Mouse (Mus musculus) hindbrain, embryonic 11.5 days (tissue): ENCODE results near the gene Rnf128. TPM values are rescaled to one million over a fixed set of nuclear protein-coding genes. Genes with fewer than 3 reads are reported as not detected.

Experiments
- ATAC-seq: fragments of 200-750 bp; cut with Nextera tagmentation; 2 replicates; pipeline ENCODE4 v1.8.0; 2017; ENCODE audit warnings: mild to moderate bottlenecking, moderate TSS enrichment, moderate library complexity; ENCODE audit not compliant: low FRiP score
- DNase-seq: peaks from one replicate; pipeline ENCODE4 v3.0.0-alpha.2; 2015; ENCODE audit warnings: low spot score
- H3K27ac ChIP-seq: fragments of 300-500 bp; sonication (generic); 2 replicates; pipeline ENCODE4 v1.5.1; 2014; ENCODE audit warnings: mild to moderate bottlenecking, low read depth, low read length
- H3K27me3 ChIP-seq: fragments of 300-500 bp; sonication (generic); 2 replicates; pipeline ENCODE4 v1.6.1; 2014; ENCODE audit warnings: mild to moderate bottlenecking, low read length, moderate library complexity, mixed read lengths; ENCODE audit not compliant: control insufficient read depth, insufficient read depth
- H3K36me3 ChIP-seq: fragments of 300-500 bp; sonication (generic); 2 replicates; pipeline ENCODE4 v1.6.1; 2014; ENCODE audit warnings: mild to moderate bottlenecking, low read length, moderate library complexity, mixed read lengths; ENCODE audit not compliant: control insufficient read depth, insufficient read depth
- H3K4me1 ChIP-seq: fragments of 300-500 bp; sonication (generic); replicated peaks from 2 replicates; pipeline ENCODE4 v1.6.1; 2014; ENCODE audit warnings: low read length, mixed read lengths; ENCODE audit not compliant: control insufficient read depth, insufficient read depth
- H3K4me2 ChIP-seq: fragments of 300-500 bp; sonication (generic); replicated peaks from 2 replicates; pipeline ENCODE4 v1.6.1; 2014; ENCODE audit warnings: mild to moderate bottlenecking, low read depth, low read length
- H3K4me3 ChIP-seq: fragments of 300-500 bp; sonication (generic); 2 replicates; pipeline ENCODE4 v1.5.1; 2014; ENCODE audit warnings: low read depth, low read length
- H3K9ac ChIP-seq: fragments of 300-500 bp; sonication (generic); 2 replicates; pipeline ENCODE4 v1.6.1; 2014; ENCODE audit warnings: low read depth, low read length
- H3K9me3 ChIP-seq: fragments of 300-500 bp; sonication (generic); 2 replicates; pipeline ENCODE4 v1.6.1; 2016; ENCODE audit warnings: low read length; ENCODE audit not compliant: control insufficient read depth
- WGBS: fragments of 180-500 bp; shearing (Covaris S2); extraction: QIAGEN DNeasy Blood & Tissue Kit; methylation state at CpG from one replicate; pipeline ENCODE4 v1.1.7; 2014; 5-methylcytosine and 5-hydroxymethylcytosine counted together
- polyA plus RNA-seq: library from polyadenylated mRNA; unstranded; fragments of >200 nt; fragmentation: Nextera tagmentation; extraction: Ambion mirVana; gene quantifications from 2 replicates; pipeline ENCODE4 v1.2.1, GENCODE M21; 2014

Rnf128 gene
- polyA plus RNA-seq: 1.8 and 2.6 TPM in 2 replicates

GRCm38 (mm10) chrX:139562925-139563461, at the start of gene Rnf128:
Gene Rnf128, plus strand, starts transcription at chrX:139563316.
- no peak within 1 kb of the TSS for H3K4me3 ChIP-seq
- no peaks in the 10 kb centered on the region for H3K9me3 ChIP-seq
- H3K4me1 ChIP-seq: no peaks in the 10 kb centered on the region
- ATAC-seq (no peak), DNase-seq (no peak)
- H3K9ac ChIP-seq: no peak within 1 kb of the TSS
- H3K4me2 ChIP-seq: no peak within 1 kb of the TSS
- H3K27me3 ChIP-seq: no peaks in the 10 kb centered on the region; the same call in 1 of the 2 replicates
- H3K27ac ChIP-seq: no peak within 1 kb of the TSS
- no peaks in the 10 kb centered on the region for H3K36me3 ChIP-seq
- 79% methylated on average over 8 of the region's 8 CpGs for WGBS

- ATAC-seq: no peak
- DNase-seq: no peak
- no peak overlapping the region for H3K4me2 ChIP-seq
- WGBS: 92% methylated on average over 2 of the region's 2 CpGs
- H3K4me1 ChIP-seq: no peaks in the 10 kb centered on the region
- no peak overlapping the region for H3K9ac ChIP-seq
- no peak overlapping the region for H3K27ac ChIP-seq
- H3K4me3 ChIP-seq: no peak overlapping the region
- H3K27me3 ChIP-seq: no peaks in the 10 kb centered on the region
- H3K9me3 ChIP-seq: no peaks in the 10 kb centered on the region
- H3K36me3 ChIP-seq: no peaks in the 10 kb centered on the region
Measured at GRCm38 (mm10) chrX:139516156-139516555, 47.0 kb upstream of the Rnf128 start.

GRCm38 (mm10) chrX:139519251-139519650, 43.9 kb upstream of the Rnf128 start:
- Histone ChIP-seq H3K27me3 (no peaks in the 10 kb centered on the region), H3K9me3 (no peaks in the 10 kb centered on the region)

GRCm38 (mm10) chrX:139524303-139525091, 38.6 kb upstream of the Rnf128 start:
- H3K9me3 ChIP-seq: no peaks in the 10 kb centered on the region
- H3K9ac ChIP-seq: no peak overlapping the region
- no peak overlapping the region for H3K4me2 ChIP-seq
- H3K4me3 ChIP-seq: no peak overlapping the region
- no peaks in the 10 kb centered on the region for H3K4me1 ChIP-seq
- DNase-seq (no peak), ATAC-seq (no peak)
- no peaks in the 10 kb centered on the region for H3K27me3 ChIP-seq
- no peaks in the 10 kb centered on the region for H3K36me3 ChIP-seq
- 72% methylated on average over 5 of the region's 5 CpGs for WGBS
- H3K27ac ChIP-seq: no peak overlapping the region

More at GRCm38 (mm10) chrX:139519251-139519650, 43.9 kb upstream of the Rnf128 start:
- no peak overlapping the region for H3K4me2 ChIP-seq
- no peaks in the 10 kb centered on the region for H3K4me1 ChIP-seq
- H3K27ac ChIP-seq: no peak overlapping the region
- 85% methylated on average over 2 of the region's 2 CpGs for WGBS
- DNase-seq (no peak), ATAC-seq (no peak)
- no peak overlapping the region for H3K4me3 ChIP-seq
- H3K9ac ChIP-seq: no peak overlapping the region
- H3K36me3 ChIP-seq: no peaks in the 10 kb centered on the region

GRCm38 (mm10) chrX:139525724-139526123, 37.4 kb upstream of the Rnf128 start:
- no peaks in the 10 kb centered on the region for H3K36me3 ChIP-seq
- H3K4me1 ChIP-seq: no peaks in the 10 kb centered on the region
- no peak for DNase-seq
- H3K9ac ChIP-seq: no peak overlapping the region
- no peak overlapping the region for H3K4me2 ChIP-seq
- H3K9me3 ChIP-seq: no peaks in the 10 kb centered on the region
- no peak for ATAC-seq
- no peak overlapping the region for H3K27ac ChIP-seq
- H3K4me3 ChIP-seq: no peak overlapping the region
- H3K27me3 ChIP-seq: no peaks in the 10 kb centered on the region
- WGBS: 66% methylated on average over 2 of the region's 2 CpGs

GRCm38 (mm10) chrX:139526984-139527383, 36.1 kb upstream of the Rnf128 start:
- 85% methylated on average over 4 of the region's 4 CpGs for WGBS

GRCm38 (mm10) chrX:139529678-139530077, 33.4 kb upstream of the Rnf128 start:
- H3K9me3 ChIP-seq: no peaks in the 10 kb centered on the region
- H3K27me3 ChIP-seq: no peaks in the 10 kb centered on the region
- no peak for ATAC-seq
- DNase-seq: no peak
- no peak overlapping the region for H3K27ac ChIP-seq
- no peak overlapping the region for H3K4me2 ChIP-seq
- H3K36me3 ChIP-seq: no peaks in the 10 kb centered on the region
- H3K4me1 ChIP-seq: no peaks in the 10 kb centered on the region
- no peak overlapping the region for H3K4me3 ChIP-seq
- H3K9ac ChIP-seq: no peak overlapping the region

More at GRCm38 (mm10) chrX:139526984-139527383, 36.1 kb upstream of the Rnf128 start:
- ATAC-seq (no peak), DNase-seq (no peak)
- Histone ChIP-seq H3K4me2 (no peak overlapping the region), H3K4me1 (no peaks in the 10 kb centered on the region), H3K27me3 (no peaks in the 10 kb centered on the region), H3K9ac (no peak overlapping the region), H3K27ac (no peak overlapping the region), H3K9me3 (no peaks in the 10 kb centered on the region), H3K36me3 (no peaks in the 10 kb centered on the region), H3K4me3 (no peak overlapping the region)

GRCm38 (mm10) chrX:139532293-139532692, 30.8 kb upstream of the Rnf128 start:
- Histone ChIP-seq H3K27me3 (no peaks in the 10 kb centered on the region), H3K9me3 (no peaks in the 10 kb centered on the region), H3K4me1 (no peaks in the 10 kb centered on the region), H3K9ac (no peak overlapping the region), H3K4me3 (no peak overlapping the region), H3K27ac (no peak overlapping the region), H3K4me2 (no peak overlapping the region), H3K36me3 (no peaks in the 10 kb centered on the region)
- no peak for ATAC-seq
- no peak for DNase-seq
- WGBS: 82% methylated on average over 4 of the region's 4 CpGs
